Mouse (Mus musculus): ENCODE results near the gene Prss2. TPM values are rescaled to one million over a fixed set of nuclear protein-coding genes. Genes with fewer than 3 reads are reported as not detected.

Prss2 gene
- 0.17 TPM in 1 of 2 replicates, not detected in the other for polyA plus RNA-seq (2012; rRNA removed)

DNA sequence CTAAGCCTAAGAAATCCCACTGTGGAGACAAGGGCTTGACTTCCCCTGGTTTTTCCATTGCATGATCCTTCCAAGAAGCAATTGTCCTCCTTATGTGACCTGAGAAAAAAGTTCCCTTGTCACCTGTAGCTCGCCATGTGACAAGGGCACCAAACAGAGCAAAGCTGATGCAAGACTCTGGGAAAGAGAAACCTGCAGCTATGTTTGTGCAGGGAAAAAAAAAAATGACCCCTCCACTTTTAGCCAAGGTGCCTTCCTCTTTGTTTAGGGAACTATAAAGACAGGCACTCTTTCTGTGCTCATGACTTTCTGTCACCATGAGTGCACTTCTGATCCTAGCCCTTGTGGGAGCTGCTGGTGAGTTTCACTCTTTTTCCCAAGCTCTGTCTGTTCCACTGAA lies at the start of gene Prss2:
Gene Prss2, plus strand, starts transcription at position 301 of the 400 bp plus-strand sequence.

Other genes with a start within 250 kb of the Prss2 start
- gene Try4, start 219.5 kb upstream of the Prss2 start, polyA plus RNA-seq (2012; rRNA removed) = 0.11 TPM in 1 of 2 replicates, not detected in the other
- 0.21 TPM in 1 of 2 replicates, not detected in the other for gene Try5, start 204.9 kb upstream of the Prss2 start, polyA plus RNA-seq (2012; rRNA removed)
- not detected in 2 replicates for gene Try10, start 167.7 kb upstream of the Prss2 start, polyA plus RNA-seq (2012; rRNA removed)
- 0.20 and 0.24 TPM in 2 replicates for gene Prss3, start 144.1 kb upstream of the Prss2 start, polyA plus RNA-seq (2012; rRNA removed)
- gene Gm5771, start 129.4 kb upstream of the Prss2 start, polyA plus RNA-seq (2012; rRNA removed) = not detected in 2 replicates
- 0.20 and 0.21 TPM in 2 replicates for gene Gm10334, start 75.6 kb upstream of the Prss2 start, polyA plus RNA-seq (2012; rRNA removed)
- gene Prss1, start 62.9 kb upstream of the Prss2 start, polyA plus RNA-seq (2012; rRNA removed) = not detected in 2 replicates
- 12.7 and 17.2 TPM in 2 replicates for gene Ephb6, start 83.7 kb downstream of the Prss2 start, polyA plus RNA-seq (2012; rRNA removed)
- 0.06 and 0.25 TPM in 2 replicates for gene Trpv6, start 114.6 kb downstream of the Prss2 start, polyA plus RNA-seq (2012; rRNA removed)
- 0.05 TPM in 1 of 2 replicates, not detected in the other for gene Trpv5, start 159.0 kb downstream of the Prss2 start, polyA plus RNA-seq (2012; rRNA removed)
- not detected in 2 replicates for gene Llcfc1, start 162.6 kb downstream of the Prss2 start, polyA plus RNA-seq (2012; rRNA removed)
- gene Kel, start 182.6 kb downstream of the Prss2 start, polyA plus RNA-seq (2012; rRNA removed) = 20.0 and 26.0 TPM in 2 replicates

Data from central nervous system, embryonic 11.5 days (tissue).